Mouse (Mus musculus): Measurements from ENCODE around the gene Rnf26. TPM values are rescaled to one million over a fixed set of nuclear protein-coding genes. Genes with fewer than 3 reads are reported as not detected.
"Not testable (repeated sequence)": the region's sequence is repeated elsewhere in the genome, so short reads cannot be mapped to it uniquely, and the experiment has no call there.

Gene Rnf26
- total RNA-seq, 2 experiments from 2014 or later, result 18.1 TPM

DNA sequence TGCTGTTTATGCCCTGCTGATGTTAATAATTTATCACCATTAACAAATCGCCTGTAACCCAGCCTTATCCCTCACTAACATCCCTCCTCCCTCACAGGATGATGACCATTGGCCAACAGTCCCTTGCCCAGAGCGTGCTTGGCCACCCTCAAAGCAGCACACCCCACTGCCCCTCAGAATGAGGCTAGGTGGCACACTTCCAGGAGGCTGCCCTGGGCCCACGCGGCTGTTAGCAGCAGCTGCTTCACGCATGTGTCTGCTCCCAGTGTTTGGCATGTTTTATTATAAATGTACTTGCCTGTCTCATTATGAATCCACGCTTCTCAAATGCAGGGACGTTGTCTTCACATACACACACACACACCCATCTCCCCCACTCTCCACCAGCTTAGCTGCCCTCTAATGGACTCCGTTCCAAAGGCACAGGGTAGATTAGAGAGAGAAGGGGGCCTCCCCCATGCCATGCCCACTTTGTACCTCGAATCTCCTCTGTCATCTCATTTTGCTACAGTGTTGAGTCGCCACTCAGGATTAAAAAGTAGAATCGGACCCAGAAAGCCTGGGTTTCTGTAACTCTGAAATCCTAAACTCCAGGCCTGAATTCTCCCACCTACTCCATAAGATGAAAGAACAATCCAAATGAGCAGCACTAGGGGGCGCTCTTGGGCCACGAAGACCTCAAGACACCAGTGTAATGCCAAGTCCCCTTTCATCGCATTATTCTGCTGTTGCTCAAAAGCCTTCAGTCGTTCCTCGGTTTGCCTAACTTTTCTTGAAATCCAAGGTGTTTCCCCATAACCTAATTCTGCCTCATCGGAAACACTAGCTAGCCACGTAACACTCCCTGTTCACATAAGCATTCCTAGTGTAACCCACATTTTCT, 12.5 kb upstream of the Rnf26 start:
- intact Hi-C loops (cut with DNase I), result loop anchor here (1.0 to 5.0 kb wide), 3 partner anchors 57 to 267 kb away; no protein-coding TSS in a partner anchor
- peak; percentile 90 to 95 for DNase-seq

DNA sequence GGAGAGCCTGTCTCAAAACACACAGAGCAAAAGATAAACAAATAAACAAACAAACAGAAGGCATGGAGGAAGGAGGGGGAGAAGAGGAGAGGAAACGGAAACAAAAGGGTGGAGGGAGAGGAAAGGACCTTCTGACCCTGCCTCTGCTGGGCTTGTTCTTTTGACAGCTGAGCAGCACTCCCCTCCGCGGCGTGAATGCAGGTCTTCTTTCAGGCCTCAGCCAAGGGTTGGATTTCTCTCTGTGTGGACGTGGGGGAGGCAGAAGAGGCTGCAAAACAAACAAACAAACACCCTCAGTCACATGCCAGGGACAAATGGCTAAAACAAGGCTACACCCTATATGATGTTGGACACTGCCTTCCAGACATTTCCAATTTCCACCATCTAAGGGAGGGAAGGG, 11.7 kb upstream of the Rnf26 start:
- no peak for DNase-seq

DNA sequence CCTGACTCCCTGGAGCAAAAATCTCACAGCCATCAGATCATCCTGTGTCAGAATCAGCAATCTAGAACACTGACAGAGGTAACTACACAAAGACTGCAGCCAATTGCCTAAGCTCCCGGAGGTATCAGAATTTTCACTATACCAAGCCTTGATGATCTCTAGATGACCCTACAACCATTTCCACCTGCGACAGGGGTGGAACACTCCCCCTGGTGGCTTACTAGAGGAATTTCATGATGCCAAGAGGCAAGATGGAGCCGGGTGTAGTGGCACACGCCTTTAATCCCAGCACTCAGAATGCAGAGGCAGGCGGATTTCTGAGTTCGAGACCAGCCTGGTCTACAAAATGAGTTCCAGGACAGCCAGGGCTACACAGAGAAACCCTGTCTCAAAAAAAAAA, 11.0 kb upstream of the Rnf26 start:
- intact Hi-C loops (cut with DNase I), result no loop called here
- no peak for DNase-seq

More for the DNA sequence above, 11.7 kb upstream of the Rnf26 start:
- intact Hi-C loops (cut with DNase I), result loop anchor here (5.0 kb wide), 2 partner anchors 57 to 267 kb away; no protein-coding TSS in a partner anchor

DNA sequence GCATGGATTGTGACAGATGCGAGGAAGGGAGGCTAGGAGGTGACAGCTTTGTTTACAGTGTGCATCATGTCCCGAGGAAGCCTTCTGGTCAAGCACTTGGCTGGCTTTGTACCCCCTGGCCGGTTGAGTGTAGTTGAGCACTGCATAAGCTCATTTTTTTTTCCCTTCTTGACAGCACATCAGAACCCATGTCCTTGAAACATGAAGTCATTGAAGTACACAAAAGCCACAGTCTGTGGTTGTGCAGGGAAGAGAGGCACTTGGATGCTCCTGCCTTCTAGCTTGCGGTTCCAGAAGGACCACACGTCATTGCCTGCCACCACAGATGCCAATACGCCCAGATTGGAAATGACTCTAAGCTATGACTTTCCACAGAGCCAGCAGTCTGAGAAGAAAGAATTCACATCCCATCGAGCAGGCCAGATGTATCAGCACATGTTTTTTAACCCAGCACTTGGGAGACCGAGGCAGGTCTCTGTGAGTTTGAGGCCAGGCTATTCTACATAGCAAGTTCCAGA, 6.7 kb upstream of the Rnf26 start:
- DNase-seq, result no peak
- intact Hi-C loops (cut with DNase I), result no loop called here

DNA sequence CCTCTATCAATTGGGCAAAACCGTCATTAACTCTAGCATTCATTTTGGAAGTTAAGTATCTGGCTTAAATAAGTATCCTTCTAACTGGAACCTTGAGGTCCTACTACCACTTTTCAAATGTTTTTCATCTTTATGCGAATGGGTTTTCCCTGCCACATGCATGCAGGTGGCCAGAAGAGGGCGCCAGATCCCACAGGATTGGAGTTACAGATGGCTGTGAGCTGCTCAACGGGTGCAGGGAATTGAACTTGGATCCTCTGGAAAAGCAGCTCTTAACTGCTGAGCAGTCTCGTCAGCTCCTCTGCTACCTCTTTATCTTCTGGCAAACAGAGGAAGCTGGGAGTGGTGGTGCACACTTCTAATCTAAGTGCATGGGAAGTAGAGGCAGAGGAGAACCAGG, 5.7 kb upstream of the Rnf26 start:
- DNase-seq, result no peak
- intact Hi-C loops (cut with DNase I), result no loop called here

DNA sequence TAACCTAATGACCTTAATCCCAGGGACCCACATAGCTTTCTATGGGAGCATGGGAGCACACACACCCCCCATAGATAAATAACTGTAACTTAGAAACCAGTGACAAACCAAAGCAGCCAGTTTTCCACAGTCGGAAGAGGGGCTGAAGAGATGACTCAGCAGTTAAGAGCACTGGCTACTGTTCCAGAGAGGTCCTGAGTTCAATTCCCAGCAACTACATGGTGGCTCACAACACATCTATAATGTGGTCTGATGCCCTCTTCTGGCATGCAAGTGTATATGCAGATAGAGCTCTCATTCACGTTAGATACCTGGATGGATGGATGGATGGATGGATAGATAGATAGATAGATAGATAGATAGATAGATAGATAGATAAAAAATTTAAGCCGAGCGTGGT, 2.9 kb upstream of the Rnf26 start:
- DNase-seq, result no peak
- intact Hi-C loops (cut with DNase I), result no loop called here

DNA sequence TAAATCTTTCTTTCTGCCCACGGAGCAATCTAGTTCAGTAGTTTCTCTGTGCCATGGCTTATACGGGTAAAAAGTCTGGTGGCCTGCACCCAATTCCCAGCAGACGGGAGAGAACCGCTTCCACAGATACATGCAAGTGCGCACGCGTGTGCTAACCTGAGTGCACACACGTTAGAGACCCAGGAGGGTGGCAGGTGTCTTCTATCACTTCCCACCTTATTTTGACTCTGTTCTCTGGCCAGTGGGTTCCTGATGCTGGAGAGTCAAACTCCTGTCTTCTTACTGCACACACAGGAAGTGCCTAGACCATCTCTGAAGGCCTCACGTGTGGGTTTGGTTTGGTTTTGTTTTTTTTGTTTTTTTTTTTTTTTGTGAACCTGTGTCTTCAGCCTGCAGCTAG, 2.3 kb upstream of the Rnf26 start:
- no peak for DNase-seq
- intact Hi-C loops (cut with DNase I), result no loop called here

DNA sequence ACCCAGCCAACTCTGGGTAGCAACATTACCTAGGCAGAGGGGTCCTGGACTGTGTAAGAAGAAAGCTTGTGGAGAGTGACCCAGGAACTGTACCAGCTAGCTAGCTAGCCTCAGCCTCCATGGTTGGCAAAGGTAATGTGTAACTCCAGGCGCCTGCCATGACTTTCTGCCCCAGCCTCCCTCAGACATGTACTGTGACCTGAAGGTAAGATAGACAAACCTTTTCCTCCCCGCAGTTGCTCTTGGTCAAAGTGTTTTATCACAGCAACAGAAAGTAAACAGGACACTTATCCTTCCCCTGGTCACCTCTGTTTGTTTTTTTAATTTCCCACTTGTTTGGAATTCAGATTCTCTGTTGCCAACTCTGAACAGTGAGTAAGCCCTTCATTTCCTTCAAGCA, 1.1 kb upstream of the Rnf26 start:
- intact Hi-C loops (cut with DNase I), result no loop called here
- no peak for DNase-seq

DNA sequence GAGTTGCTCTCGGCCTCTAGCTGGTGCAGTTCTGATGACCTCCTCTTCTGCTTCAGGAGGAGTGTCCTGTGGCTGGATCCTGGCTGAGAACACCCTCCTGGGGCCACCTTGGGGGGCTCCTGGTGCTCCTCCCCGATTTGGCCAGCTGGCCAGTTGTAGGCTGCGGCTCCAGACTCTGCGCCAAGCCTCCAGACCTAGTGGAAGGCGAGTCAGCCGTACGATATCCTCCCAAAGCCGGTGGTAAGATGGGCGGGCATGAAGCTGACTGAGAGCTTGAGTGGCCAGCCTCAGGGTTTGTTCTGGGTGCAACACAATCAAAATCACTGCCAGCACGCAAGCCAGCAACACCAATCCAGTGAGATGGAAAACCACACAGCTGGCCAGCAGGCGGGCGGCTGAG, 1.4 kb downstream of the Rnf26 start:
- intact Hi-C loops (cut with DNase I); DNase-seq: not testable (repeated sequence)

DNA sequence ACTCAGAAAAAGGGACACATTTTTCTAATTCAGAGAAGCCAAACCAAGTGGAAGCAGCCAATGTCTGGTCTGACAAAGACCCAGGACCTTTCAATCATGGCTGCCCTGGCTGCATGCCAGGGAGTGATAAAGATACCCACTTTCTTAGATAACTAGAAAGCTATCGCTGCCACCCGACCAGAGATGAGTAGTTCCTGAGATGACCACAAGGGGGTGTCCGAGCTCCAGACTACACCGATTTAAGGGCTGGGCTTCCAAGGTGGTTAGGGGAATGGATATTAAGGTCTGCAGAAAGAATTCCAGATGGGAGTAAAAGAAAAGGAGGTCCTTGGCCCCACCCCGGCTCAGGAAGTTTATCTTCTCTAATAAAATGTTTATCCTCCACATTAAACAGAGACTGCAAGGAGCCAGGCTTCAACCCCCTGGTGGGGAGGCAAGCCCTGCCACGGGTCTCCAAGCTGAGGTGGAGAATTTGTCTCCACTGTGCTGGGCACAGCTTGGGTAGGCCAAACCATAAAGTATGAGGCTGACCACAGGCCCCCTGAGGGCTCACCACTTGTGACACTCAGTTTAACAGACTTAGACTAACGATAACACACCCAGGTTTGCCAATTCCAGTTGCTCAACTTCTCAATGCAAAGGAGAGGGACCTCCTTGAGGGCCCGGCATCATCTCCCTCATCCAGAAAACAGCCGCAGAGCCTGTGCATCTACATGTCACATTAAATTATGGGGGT, 3.8 kb downstream of the Rnf26 start:
- intact Hi-C loops (cut with DNase I), result loop anchor here (2.0 to 5.0 kb wide), 2 partner anchors 43 to 122 kb away; partner anchors contain the start of gene Usp2

DNA sequence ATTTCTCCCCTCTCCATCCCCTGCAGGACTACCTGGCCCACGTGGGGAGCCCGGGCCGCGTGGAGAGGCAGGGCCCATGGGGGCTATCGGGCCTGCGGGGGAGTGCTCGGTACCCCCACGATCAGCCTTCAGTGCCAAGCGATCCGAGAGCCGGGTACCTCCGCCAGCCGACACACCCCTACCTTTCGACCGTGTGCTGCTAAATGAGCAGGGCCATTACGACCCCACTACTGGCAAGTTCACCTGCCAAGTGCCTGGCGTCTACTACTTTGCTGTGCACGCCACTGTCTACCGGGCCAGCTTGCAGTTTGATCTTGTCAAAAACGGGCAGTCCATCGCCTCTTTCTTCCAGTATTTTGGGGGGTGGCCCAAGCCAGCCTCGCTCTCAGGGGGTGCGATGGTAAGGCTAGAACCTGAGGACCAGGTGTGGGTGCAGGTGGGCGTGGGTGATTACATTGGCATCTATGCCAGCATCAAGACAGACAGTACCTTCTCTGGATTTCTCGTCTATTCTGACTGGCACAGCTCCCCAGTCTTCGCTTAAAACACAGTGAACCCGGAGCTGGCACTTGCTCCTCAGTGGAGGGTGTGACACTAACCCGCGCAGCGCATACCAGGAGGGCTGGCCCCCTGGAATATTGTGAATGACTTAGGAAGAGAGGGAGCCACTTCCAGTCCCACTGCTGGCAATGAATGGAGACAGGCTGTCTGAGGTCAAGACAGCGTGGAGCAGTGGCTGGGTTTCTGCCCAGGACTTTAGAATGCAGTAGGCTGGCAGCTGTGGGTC, 4.9 kb downstream of the Rnf26 start:
- intact Hi-C loops (cut with DNase I), result loop anchor here (2.0 to 5.0 kb wide), 2 partner anchors 42 to 121 kb away; partner anchors contain the start of gene Usp2

More for the DNA sequence above, 3.8 kb downstream of the Rnf26 start:
- peak; percentile 78 to 88 for DNase-seq

DNA sequence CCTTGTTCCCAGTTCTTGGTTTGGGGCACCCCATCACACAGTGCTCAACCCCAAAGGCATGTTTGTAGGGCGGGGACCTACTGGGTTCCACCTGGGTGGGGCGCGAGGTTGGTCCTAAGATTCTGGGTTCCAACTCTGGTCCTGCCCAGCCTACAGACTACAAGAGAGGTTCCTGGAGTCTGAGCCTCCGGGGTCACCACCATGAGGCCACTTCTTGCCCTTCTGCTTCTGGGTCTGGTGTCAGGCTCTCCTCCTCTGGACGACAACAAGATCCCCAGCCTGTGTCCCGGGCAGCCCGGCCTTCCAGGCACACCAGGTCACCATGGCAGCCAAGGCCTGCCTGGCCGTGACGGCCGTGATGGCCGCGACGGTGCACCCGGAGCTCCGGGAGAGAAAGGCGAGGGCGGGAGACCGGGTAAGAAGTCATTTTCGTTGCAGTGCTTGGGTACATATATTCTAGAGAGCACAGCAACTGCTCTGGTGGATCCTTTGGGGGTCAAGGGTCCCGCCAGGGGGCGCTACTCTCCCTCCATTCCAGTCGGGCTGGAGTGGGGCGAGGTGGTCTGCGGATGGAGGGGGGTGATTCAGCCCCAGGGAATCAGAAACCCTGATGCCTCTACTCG, 5.6 kb downstream of the Rnf26 start:
- peak; percentile 37 to 70 for DNase-seq
- intact Hi-C loops (cut with DNase I), result loop anchor here (2.0 to 5.0 kb wide), 2 partner anchors 41 to 120 kb away; partner anchors contain the start of gene Usp2

More for the DNA sequence above, 4.9 kb downstream of the Rnf26 start:
- DNase-seq, result no peak

DNA sequence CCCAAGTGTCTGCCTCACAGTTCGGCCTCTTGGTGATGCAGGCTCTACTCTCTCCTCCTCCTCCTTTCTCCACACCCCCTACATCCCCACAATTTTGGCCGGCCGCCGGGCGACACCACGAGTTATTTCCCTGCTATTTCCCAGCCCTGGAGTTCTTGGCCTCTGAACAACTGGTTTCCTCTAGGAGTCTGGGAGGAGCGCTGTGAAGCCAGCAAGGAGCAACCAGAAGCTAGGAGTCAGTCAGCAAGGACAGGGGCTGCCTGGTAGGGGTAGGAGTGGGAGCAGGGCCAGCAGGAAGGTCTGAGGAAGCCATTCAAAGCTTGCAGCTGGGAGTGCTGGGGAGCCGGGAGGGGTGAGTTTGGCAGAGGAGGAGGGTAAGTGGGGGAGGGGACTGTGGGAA, 6.2 kb downstream of the Rnf26 start, which contains the start of gene C1qtnf5:
Gene C1qtnf5, plus strand, starts transcription at position 136 of the 400 bp plus-strand sequence.
- peak; percentile 93 for DNase-seq
- intact Hi-C loops (cut with DNase I), result loop anchor here (5.0 kb wide), 1 partner anchor 120 kb away; no protein-coding TSS in a partner anchor

DNA sequence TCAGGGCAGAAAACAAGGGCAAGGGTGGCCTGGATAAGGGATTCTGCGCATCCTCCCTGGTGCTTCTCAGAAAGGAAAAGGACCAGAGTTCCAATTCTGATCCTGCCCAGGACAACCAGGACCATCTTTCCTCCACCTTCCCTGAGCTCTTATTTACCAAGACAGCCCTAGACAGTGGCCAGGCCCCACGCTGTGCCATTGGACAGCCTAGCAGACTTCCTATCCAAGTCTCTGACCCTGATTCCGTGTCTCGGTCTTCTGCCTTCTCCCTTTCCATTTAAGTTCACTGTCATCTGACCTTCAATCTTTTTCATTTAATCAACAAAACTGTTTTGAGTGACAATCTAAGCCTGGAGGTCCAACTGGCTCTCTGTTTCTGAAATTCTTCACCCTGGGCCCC, 6.7 kb downstream of the Rnf26 start:
- intact Hi-C loops (cut with DNase I), result loop anchor here (5.0 kb wide), 1 partner anchor 119 kb away; no protein-coding TSS in a partner anchor
- no peak for DNase-seq

DNA sequence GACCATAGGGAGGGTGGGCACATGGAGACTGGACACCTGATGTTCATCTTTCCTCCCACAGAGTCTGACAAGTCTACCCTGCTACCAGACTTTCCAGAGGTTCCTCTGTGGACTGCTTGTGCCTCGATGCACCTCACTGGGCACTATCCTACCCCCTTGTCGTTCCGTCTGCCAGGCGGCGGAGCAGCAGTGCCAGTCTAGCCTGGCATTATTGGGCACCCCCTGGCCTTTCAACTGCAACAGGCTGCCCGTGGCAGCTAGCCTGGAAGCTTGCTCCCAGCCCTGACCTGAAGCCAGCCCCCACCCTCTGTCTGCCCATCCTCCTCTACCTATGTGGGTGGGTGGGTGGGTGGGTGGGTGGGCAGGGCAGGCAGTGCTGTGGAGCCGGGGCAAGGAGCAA, 7.1 kb downstream of the Rnf26 start:
- no peak for DNase-seq
- intact Hi-C loops (cut with DNase I), result loop anchor here (5.0 kb wide), 1 partner anchor 119 kb away; no protein-coding TSS in a partner anchor

DNA sequence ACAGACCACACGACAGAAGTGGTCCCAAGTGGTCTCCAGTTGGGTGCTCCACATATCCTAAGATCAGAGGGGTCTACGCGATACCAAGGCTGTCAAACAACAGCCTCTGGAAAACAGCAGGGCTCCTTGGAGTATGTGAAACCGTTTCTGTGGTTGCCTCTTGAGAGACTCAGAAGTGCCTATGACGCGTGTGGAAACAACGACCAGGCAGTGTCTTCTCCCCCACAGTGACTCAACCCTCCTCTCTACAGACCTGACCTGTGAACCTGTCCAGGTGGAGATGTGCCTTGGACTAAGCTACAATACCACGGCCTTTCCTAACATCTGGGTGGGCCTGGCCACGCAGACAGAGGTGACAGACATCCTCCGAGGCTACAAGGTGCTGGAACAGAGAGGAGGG, 7.5 kb downstream of the Rnf26 start:
- DNase-seq, result no peak
- intact Hi-C loops (cut with DNase I), result loop anchor here (5.0 kb wide), 1 partner anchor 118 kb away; no protein-coding TSS in a partner anchor

DNA sequence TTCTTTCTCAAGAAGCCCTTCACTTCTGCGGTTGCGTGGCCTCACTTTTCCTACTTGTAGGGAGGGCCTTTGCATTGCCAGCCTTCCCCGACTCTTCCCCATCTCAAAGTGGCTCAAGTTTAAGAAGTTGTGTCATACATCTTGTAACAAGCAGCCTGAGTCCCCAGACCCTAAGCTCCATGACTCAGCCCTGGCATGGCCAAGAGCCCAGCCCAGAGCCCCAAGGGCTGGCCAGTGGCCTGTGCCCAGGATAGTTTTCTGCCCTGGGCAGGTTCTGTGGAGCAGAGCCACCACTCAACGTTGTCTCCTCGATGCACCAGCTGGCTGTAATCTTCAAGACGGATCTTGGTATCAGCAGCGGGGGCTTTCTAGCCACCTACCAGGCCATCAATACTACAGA, 8.4 kb downstream of the Rnf26 start:
- intact Hi-C loops (cut with DNase I), result loop anchor here (5.0 kb wide), 1 partner anchor 118 kb away; no protein-coding TSS in a partner anchor
- DNase-seq, result no peak

DNA sequence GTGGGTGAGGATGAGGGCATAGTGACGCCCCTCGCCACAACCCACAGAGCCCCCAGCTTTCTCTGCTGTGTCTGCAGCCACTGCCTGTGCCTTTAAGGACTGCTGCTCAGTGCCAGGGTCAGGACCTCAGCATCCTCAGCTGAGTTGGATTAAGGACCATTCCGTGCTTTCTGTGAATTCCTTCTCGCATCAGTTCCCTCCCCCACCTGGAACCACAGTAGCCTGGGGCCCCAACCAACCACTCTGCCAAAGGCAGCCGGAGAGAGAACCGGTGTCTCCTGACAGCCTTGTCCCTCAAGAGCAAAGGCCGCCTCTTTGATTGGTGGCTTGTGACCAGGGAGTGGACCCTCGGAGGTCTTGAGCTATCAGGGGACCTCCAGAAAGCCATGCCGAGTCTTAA, 11.8 kb downstream of the Rnf26 start, which contains the start of gene Mfrp:
Gene Mfrp, plus strand, starts transcription at position 240 of the 400 bp plus-strand sequence.
- DNase-seq, result no peak
- intact Hi-C loops (cut with DNase I), result no loop called here

DNA sequence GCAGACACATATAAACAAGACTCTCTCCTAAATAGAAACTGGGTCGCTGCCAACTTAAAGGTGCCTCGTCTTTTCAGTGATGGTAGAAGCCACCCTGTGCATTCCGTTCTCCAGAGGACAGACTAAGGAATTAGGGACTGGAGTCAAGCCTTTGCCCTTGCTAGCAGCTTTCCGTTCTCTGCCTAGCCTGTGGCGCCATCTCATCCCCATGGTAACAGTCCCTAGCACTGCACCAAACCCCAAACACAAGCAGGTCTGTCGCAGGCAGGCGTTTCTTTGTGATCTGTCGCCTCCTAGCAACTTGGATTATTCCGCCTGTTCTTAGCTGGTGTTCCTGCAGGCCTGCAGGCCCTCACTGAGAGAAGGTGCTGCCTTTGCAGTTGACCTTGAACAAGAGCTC, 16.8 kb downstream of the Rnf26 start:
- DNase-seq, result peak; percentile 65 to 71
- intact Hi-C loops (cut with DNase I), result no loop called here
